Mouse (Mus musculus) myocyte (in vitro differentiated cells): ENCODE results near the gene Nodal. TPM values are rescaled to one million over a fixed set of nuclear protein-coding genes. Genes with fewer than 3 reads are reported as not detected.

Experiments used
- H3K27me3 ChIP-seq: one replicate; pipeline ENCODE4 v1.6.1; 2011; ENCODE audit not compliant: control insufficient read depth, insufficient read depth, insufficient read length
- H3K36me3 ChIP-seq: one replicate; pipeline ENCODE4 v1.6.1; 2011; ENCODE audit not compliant: control insufficient read depth, insufficient read depth
- H3K4me2 ChIP-seq: one replicate; pipeline ENCODE4 v1.6.1; 2011; ENCODE audit warnings: low read depth, control low read depth
- H3K4me3 ChIP-seq: one replicate; pipeline ENCODE4 v1.5.1; 2011; ENCODE audit warnings: mild to moderate bottlenecking, control low read depth, moderate library complexity
- H3K79me2 ChIP-seq: one replicate; pipeline ENCODE4 v1.6.1; 2011; ENCODE audit not compliant: control insufficient read depth, insufficient read depth
- H3ac ChIP-seq: one replicate; pipeline ENCODE4 v1.6.1; 2011; ENCODE audit not compliant: control insufficient read depth, insufficient read length
- CEBPB ChIP-seq: IDR thresholded peaks from 2 replicates; pipeline ENCODE4 v1.6.1; 2011; ENCODE audit warnings: mild to moderate bottlenecking, moderate library complexity; ENCODE audit not compliant: poor library complexity, insufficient read depth, severe bottlenecking
- E2F4 ChIP-seq: IDR thresholded peaks from one replicate; pipeline ENCODE4 v1.6.1; 2011; ENCODE audit warnings: mild to moderate bottlenecking, control low read depth, moderate library complexity; ENCODE audit not compliant: insufficient read depth
- MAX ChIP-seq: IDR thresholded peaks from one replicate; pipeline ENCODE4 v1.6.1; 2011; ENCODE audit warnings: low read depth, mild to moderate bottlenecking, control low read depth
- MYOD1 ChIP-seq, 3 experiments: IDR thresholded peaks; one replicate each; pipeline ENCODE4 v1.6.1; 2011; ENCODE audit warnings: control low read depth in 2 of 3, low read depth in 2 of 3, mild to moderate bottlenecking in 2 of 3, moderate library complexity in 1 of 3; ENCODE audit not compliant: insufficient read length in 2 of 3, control insufficient read depth in 1 of 3
- MYOG ChIP-seq, 3 experiments: IDR thresholded peaks; one replicate each; pipeline ENCODE4 v1.6.1; 2011; ENCODE audit warnings: control low read depth in 2 of 3, low read depth in 2 of 3, mild to moderate bottlenecking in 2 of 3; ENCODE audit not compliant: insufficient read length in 2 of 3, control insufficient read depth in 1 of 3, insufficient read depth in 1 of 3
- POLR2A ChIP-seq: IDR thresholded peaks from one replicate; pipeline ENCODE4 v1.6.1; 2011; ENCODE audit warnings: low read depth, mild to moderate bottlenecking, control low read depth, moderate library complexity; ENCODE audit not compliant: insufficient read length
- POLR2AphosphoS2 ChIP-seq: IDR thresholded peaks from one replicate; pipeline ENCODE4 v1.6.1; 2011; ENCODE audit warnings: low read depth, control low read depth; ENCODE audit not compliant: insufficient read length
- REST ChIP-seq: IDR thresholded peaks from one replicate; pipeline ENCODE4 v1.6.1; 2011; ENCODE audit warnings: mild to moderate bottlenecking, control low read depth, moderate library complexity; ENCODE audit not compliant: insufficient read depth, insufficient read length
- SRF ChIP-seq: IDR thresholded peaks from one replicate; pipeline ENCODE4 v1.6.1; 2011; ENCODE audit warnings: low read depth; ENCODE audit not compliant: control insufficient read depth, insufficient read length
- TCF12 ChIP-seq: IDR thresholded peaks from one replicate; pipeline ENCODE4 v1.6.1; 2011; ENCODE audit warnings: mild to moderate bottlenecking, control low read depth; ENCODE audit not compliant: poor library complexity, insufficient read depth, severe bottlenecking
- TCF3 ChIP-seq: IDR thresholded peaks from one replicate; pipeline ENCODE4 v1.6.1; 2011; ENCODE audit warnings: low read depth, control low read depth; ENCODE audit not compliant: insufficient read length
- USF1 ChIP-seq: IDR thresholded peaks from one replicate; pipeline ENCODE4 v1.6.1; 2011; ENCODE audit warnings: low read depth, mild to moderate bottlenecking, control low read depth, moderate library complexity
- polyA plus RNA-seq: library from polyadenylated mRNA; unstranded; fragments of >200 nt; fragmentation: generic; extraction: Trizol; gene quantifications from one replicate; pipeline ENCODE4 v1.2.1, GENCODE M21; 2012; ENCODE audit warnings: missing spikeins

The Nodal gene
- polyA plus RNA-seq, 1 experiment, result 0.01 TPM

DNA sequence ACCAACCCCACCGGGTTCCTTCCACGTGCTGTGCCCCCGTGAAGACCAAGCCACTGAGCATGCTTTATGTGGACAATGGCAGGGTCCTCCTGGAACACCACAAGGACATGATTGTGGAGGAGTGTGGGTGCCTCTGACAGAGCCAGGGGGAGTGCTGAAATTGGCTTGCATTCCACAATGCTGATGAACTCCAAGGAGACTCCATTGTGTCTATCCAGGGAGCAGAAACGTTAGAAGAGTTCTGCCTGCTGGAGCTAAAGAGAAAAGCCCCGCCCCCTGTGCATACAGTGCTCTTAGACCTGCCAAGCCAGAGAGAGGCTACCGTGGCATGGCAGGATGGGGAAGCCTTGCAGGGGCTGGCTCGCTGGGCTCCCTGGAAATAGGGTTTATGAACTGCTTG, 6.7 kb downstream of the Nodal start:
- Histone ChIP-seq H3K4me3 (no peak overlapping the region), H3K36me3 (no peaks in the 10 kb centered on the region), H3K79me2 (no peaks in the 10 kb centered on the region), H3K4me2 (peak overlapping the region; percentile 52), H3K27me3 (peaks cover 8% of the 10 kb centered on the region), H3ac (no peak overlapping the region)
- peak; percentile 17 for TF ChIP-seq POLR2AphosphoS2
- no peak for TF ChIP-seq USF1

- peaks cover 3% of the 10 kb centered on the region for H3K27me3 ChIP-seq
- no peak overlapping the region for H3ac ChIP-seq
- H3K79me2 ChIP-seq, result no peaks in the 10 kb centered on the region
- no peaks in the 10 kb centered on the region for H3K36me3 ChIP-seq
- H3K4me2 ChIP-seq, result no peak overlapping the region
- no peak for TF ChIP-seq SRF
- no peak for TF ChIP-seq TCF3
- TF ChIP-seq POLR2A, result no peak
- TF ChIP-seq MAX, result no peak
- no peak for TF ChIP-seq POLR2AphosphoS2
- TF ChIP-seq TCF12, result no peak
- no peak for TF ChIP-seq REST
- no peak for TF ChIP-seq USF1
- TF ChIP-seq MYOD1 (IDR thresholded peaks at IDR 0.05; ENCODE audit: control insufficient read depth in 1 of 3, insufficient read length in 2 of 3, low read depth in 2 of 3), result no peak
- no peak for TF ChIP-seq E2F4
- no peak for TF ChIP-seq MYOG (IDR thresholded peaks at IDR 0.05; ENCODE audit: control insufficient read depth in 1 of 3, insufficient read depth in 1 of 3, insufficient read length in 2 of 3, low read depth in 2 of 3)
- TF ChIP-seq CEBPB, result no peak
- H3K4me3 ChIP-seq, result no peak overlapping the region
Measured at GRCm38 (mm10) chr10:61425047-61425446, 7.3 kb downstream of the Nodal start.

- peak; percentile 29 for TF ChIP-seq POLR2AphosphoS2
- peak in 1 of 3 experiments; percentile 3 for TF ChIP-seq MYOG (IDR thresholded peaks at IDR 0.05; ENCODE audit: control insufficient read depth in 1 of 3, insufficient read depth in 1 of 3, insufficient read length in 2 of 3, low read depth in 2 of 3)
- peak in 1 of 3 experiments; percentile 67 for TF ChIP-seq MYOD1 (IDR thresholded peaks at IDR 0.05; ENCODE audit: control insufficient read depth in 1 of 3, insufficient read length in 2 of 3, low read depth in 2 of 3)
- TF ChIP-seq TCF12, result no peak
- no peak overlapping the region for H3K4me3 ChIP-seq
Measured at GRCm38 (mm10) chr10:61426251-61426757, 8.5 kb downstream of the Nodal start.

DNA sequence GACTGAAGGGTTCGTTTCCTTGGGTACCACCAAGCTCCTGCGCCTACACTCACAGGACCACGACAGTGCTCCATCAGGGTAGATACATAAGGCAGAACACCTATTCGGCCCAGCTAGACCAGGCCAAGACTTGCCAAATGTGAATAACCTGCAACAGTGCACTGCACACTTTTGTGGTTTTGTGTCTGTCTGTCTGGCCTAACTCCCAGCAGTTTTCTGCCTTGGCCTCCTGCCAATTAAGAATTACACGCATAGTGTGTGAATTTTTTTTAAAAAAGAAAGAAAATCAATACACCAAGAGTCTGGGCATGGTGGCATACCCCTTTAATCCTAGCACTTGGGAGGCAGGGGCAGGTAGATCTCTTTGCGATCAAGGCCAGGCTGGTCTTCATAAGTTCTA, 10.2 kb downstream of the Nodal start:
- TF ChIP-seq CEBPB (no peak), USF1 (no peak), MYOG (IDR thresholded peaks at IDR 0.05; ENCODE audit: control insufficient read depth in 1 of 3, insufficient read depth in 1 of 3, insufficient read length in 2 of 3, low read depth in 2 of 3) (no peak), E2F4 (no peak), SRF (no peak), MAX (no peak), TCF3 (no peak), MYOD1 (IDR thresholded peaks at IDR 0.05; ENCODE audit: control insufficient read depth in 1 of 3, insufficient read length in 2 of 3, low read depth in 2 of 3) (no peak), POLR2A (no peak), REST (no peak), TCF12 (no peak), POLR2AphosphoS2 (no peak)
- H3K4me2 ChIP-seq, result no peak overlapping the region
- peaks cover 21% of the 10 kb centered on the region for H3K36me3 ChIP-seq
- H3ac ChIP-seq, result no peak overlapping the region
- no peaks in the 10 kb centered on the region for H3K79me2 ChIP-seq
- no peak overlapping the region for H3K4me3 ChIP-seq
- no peaks in the 10 kb centered on the region for H3K27me3 ChIP-seq

More at GRCm38 (mm10) chr10:61426251-61426757, 8.5 kb downstream of the Nodal start:
- Histone ChIP-seq H3ac (no peak overlapping the region), H3K36me3 (peaks cover 12% of the 10 kb centered on the region), H3K79me2 (no peaks in the 10 kb centered on the region), H3K4me2 (no peak overlapping the region), H3K27me3 (no peaks in the 10 kb centered on the region)

GRCm38 (mm10) chr10:61428416-61428815, 10.6 kb downstream of the Nodal start:
- Histone ChIP-seq H3K4me2 (no peak overlapping the region), H3K79me2 (no peaks in the 10 kb centered on the region), H3K27me3 (no peaks in the 10 kb centered on the region), H3ac (no peak overlapping the region), H3K4me3 (no peak overlapping the region), H3K36me3 (peaks cover 22% of the 10 kb centered on the region)
- TF ChIP-seq POLR2AphosphoS2 (no peak), MYOG (IDR thresholded peaks at IDR 0.05; ENCODE audit: control insufficient read depth in 1 of 3, insufficient read depth in 1 of 3, insufficient read length in 2 of 3, low read depth in 2 of 3) (peak in 1 of 3 experiments; percentile 3)
